Mouse (Mus musculus) adrenal gland (tissue): ENCODE results near the gene Dennd1a.

Experiments
- intact Hi-C: fragments of 180-260 bp; cut with DNase I; formaldehyde crosslinking; loops from one replicate; pipeline ENCODE4 v1.15.1; 2025

Gene Dennd1a

DNA sequence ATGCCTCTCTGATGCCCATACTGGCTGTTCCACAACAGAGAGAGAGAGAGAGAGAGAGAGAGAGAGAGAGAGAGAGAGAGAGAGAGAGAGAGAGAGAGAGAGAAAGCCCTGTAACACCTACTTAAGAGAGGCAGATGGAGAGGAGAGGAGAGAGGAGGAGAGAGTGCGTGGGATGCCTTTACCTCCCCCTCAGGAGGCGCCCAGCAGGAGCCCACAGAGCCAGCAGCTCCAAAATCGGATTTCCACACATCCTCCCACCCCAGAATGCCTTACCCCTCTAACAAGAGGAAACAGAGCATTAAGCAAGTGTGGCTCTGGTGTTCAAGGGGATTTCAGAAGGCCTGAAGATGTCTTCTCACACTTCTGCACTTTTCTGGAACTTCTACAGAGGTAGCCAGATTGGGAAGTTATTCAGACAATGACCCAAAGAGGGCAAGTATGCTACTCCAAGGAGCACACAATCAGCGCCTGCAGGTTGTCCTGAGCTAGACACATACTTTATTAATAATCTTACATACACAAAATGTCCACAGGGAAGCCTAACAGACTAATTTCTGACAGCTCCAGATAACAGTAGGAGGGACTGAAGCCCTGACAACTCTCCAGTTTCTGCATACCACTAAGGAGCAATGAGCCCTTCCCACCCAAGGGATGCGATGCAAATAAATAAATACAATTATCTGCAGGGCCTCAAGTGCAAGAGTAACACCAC is 161.4 kb downstream of the Dennd1a start:
- intact Hi-C loops, result no loop called here

DNA sequence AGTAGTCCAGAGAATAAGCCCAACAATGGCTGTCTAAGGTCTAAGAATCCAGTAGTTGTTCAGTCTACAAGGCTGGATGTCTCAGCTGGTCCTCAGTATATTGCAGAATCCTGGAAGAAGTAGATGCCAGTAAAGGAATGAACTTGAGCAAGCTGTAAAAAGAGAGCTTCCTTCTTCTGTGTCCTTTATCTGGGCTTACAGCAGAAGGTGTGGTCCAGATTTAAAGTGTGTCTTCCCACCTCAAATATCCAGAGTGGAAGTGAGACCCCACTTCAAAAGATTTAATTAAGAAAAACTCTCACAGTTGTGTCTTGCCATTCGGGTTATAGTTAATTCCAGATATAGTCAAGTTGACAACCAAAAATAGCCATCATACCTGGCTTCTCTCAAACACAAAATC is 162.5 kb downstream of the Dennd1a start:
- intact Hi-C loops, result no loop called here

DNA sequence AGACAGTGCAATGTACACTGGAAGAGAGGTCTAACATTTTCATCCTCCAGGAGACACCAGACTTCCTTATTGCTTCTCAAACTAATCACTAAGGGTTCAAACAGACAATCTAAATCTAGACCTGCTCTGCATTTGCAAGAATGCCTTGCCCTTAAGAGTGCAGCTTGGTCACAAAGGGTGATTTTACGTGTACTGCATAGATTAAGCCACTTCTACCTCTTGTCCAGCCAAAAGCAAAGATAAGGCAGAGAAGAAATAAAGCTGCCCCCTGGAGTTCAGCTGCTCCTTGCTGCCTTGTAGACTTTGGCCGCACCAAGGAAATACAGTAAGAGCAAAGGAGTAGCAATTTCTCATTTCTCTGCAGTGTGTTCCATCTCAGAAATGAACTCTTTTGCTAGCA is 172.2 kb downstream of the Dennd1a start:
- intact Hi-C loops, result no loop called here

DNA sequence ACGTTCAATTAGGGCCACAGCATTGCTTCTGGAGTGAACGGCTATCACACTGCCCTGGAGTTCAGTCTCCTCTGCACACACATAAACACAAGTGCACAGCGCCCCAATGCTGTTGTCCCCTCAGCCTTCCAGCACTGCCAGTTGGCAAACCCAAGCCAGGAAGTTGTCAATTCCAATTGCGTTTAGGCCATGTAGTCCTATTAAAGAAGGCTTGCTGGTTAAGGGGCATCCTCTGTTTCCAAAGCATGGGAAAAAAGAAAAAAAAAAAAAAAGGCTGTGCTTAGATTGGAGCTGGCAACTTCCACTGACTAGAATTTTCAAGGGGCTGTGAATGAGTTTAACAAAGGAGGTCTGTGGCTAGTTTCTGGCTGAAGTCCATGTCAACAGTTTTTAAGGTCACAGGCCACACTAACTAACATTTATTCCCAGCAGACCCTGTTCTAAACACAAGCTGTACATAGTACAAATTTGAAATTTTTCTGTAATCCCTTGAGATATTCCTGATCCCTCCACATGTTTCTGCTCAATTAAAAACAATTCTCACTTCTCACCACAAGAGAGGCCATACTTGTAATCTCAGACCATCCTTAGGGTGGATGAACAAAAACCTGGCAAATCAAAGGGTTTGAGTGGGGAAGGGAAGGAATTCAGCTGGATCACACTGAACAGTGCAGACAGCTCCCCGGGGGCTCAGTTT is 175.4 kb downstream of the Dennd1a start:
- intact Hi-C loops, result no loop called here

DNA sequence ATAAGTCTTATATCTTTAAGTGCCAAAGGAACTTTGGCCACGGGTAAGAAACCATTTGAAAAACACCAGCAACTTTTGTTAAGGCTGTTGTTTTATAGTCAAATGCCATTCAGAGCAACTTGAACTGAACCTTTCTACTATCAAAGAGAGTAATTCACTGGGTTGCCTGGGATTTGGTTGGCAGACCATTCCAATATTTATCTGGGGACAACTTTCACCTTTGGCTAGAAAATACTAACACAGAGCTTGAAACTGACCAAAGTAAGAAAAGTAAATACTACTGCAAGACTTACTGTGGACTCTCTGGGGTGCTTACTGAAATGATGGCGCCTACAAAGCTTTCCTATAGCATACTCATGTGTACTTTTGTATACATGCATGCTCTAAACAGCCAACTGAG is 178.6 kb downstream of the Dennd1a start:
- intact Hi-C loops, result no loop called here

DNA sequence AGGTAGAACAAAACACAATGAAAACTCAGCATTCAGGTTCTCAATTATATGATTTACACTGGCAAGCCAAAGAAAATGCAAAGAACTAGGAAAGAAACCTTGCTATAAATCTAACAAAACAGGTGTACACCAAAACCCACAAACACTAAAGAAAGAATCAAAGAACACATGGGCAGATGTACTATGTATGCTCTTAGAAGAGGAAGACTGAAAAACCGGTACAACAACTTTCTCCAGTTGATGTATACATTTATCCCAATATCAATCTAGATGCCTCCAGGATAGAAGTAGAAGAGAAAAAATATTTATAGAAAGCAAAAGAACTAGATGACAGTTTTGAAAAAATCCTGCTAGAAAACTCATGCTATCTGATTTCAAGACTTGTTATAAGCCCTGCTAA is 184.5 kb downstream of the Dennd1a start:
- intact Hi-C loops, result no loop called here

DNA sequence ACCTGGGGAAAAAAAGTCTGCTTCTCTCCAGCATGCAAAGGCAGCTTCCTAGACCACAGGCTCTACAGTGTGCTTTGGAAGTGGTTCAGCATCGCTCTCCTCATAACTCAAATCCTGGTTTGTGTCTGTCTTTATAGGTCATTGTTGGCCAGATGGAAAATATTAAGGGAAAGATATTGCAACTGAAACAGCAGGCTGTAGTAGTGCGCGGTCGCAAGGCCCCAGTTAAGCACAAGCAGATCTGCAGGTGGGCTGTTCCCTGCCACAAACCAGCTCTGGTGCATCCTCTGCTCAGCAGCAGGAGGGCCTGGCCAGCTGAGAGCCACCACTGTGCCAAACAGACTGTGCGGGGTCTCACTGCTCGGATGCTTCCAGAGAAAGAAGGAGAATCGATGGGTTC is 186.9 kb downstream of the Dennd1a start:
- intact Hi-C loops, result no loop called here

DNA sequence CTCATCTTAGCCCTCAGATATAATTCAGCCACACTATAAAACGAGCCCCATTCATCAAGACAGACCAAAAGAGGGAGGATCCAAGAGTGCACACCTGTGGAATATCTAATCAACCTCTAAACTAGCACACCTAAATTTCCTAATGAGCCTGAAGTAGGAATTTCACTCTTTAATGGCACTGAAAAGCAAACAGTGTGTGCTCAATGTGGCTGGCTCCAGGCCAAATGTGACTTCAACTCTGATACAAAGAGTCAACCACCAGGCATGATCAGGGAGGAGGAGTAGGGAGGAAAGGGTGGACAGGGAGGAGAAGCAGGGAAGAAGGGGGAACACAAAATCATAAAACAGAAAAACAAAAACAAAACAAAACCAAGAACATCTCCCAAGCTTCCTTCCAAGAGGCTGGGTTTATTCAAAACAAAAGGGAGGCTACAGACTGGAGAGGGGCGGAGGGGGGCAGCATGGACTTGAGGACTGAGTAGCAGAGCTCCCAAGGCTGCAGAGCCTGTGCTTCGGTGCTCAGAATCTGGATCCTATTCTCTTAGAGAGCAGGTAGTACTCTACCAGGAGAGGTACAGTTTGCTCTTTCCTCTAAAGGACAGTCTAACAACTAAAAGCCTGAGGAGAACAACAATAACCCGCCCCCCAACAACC is 187.9 kb downstream of the Dennd1a start:
- intact Hi-C loops, result no loop called here

DNA sequence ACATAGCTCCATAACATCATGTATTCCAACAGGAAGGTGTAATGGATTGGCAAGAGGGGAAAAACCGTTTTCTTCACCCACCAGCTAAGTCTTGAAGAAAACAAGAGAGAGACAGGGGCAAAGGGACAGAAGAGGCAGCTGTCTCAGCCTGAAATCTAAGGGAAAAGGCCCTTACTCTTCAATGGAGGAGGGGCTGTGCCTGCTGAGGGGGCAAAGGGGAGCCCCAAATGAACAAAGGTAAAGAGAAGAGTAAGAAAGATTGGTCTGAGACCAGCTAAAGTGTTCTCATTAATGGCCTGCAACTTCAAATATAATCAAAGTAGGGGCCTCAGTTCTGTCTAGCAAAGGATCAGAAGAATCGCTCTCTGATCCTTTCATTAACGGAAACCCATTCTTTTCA is 189.7 kb downstream of the Dennd1a start:
- intact Hi-C loops, result no loop called here

DNA sequence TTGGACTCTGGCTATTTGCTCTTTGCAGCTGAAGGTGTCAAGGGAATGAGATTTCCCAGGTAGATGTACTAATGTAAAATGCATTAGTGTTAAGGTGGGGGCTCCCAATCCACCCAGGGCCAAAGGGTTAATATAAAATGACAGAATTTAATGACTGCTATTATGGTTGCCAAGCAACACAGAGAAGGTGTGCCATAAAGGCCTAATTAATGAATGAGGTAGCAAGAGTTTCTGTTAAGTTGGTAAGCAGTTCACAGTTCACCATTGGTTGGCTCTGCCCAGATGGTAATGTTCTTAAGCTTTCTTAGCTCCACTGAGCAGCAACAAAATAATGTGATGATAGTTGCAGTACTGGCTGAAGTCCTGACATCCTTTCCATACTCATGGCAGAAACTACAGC is 190.9 kb downstream of the Dennd1a start:
- intact Hi-C loops, result no loop called here

DNA sequence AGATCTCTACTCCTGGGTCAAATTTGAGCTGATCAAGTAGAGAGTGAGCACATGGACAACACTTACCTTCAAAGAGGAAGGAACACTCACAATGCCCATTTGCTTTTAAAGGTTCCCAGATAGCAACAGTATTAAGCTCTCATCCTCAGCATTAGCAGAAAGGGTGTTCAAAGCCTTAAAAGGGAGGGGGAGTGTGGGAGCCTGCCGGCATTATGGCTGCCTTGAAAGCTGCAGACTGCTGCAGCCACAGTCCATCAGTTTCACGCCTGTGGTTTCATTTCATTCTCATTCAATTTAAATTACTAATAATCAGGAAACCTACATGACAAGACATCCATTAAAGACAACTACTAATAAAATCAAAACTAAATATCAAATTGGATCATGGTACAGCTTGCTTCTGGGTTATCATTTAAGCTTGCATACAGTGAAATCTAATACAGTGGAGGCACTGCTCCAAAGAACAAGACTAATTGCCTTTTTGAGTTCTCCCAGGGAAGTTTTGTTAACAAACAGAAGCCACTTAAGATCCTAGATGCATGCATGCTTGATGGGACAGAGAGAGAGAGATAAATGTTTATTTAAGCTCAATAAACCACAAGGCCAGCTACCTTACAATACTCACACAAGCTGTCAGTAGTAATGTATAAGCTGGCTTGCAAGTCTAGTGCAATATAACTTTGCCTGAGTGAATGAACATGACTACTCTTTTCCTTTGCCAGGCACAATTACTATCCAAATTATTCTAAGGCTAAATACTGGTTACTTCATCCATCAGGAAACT is 192.6 kb downstream of the Dennd1a start:
- intact Hi-C loops, result no loop called here

DNA sequence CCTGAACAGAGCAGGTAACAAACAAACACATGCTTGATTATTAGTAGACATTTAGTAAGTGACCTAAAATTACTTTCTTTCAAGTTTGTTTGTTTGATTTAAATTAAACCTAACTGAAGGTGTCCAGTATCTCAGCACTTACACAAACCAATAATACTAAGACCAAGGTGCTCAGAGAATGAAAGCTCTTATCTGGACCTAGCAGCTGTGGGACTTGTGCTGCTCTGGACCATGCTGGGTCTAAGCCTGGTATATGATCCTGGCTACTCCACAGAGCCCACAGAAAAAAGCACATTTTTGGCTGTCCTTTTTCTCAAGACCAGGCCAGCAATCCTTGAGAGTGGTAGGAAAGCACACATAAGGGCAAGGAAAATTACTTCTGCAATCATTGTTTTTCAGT is 193.2 kb downstream of the Dennd1a start:
- intact Hi-C loops, result no loop called here

DNA sequence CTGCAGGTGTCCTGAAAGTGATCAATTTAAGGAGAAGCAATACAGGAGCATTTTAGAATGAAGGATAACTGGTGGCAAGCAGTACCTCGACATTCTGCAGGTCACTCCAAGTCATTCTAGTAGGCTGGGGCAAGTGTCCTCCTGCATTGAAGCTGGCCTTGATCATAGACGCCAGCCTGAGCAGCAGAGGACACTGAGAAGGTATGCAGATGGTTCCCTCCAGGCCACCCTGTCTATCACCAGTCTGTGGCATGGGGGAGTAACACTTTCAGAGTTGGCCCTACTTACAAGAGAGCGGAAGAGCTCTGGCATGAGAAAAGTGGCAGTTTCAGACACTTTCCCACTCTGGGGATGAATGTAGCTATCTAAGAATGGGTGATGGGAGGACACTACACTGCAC is 193.9 kb downstream of the Dennd1a start:
- intact Hi-C loops, result no loop called here

DNA sequence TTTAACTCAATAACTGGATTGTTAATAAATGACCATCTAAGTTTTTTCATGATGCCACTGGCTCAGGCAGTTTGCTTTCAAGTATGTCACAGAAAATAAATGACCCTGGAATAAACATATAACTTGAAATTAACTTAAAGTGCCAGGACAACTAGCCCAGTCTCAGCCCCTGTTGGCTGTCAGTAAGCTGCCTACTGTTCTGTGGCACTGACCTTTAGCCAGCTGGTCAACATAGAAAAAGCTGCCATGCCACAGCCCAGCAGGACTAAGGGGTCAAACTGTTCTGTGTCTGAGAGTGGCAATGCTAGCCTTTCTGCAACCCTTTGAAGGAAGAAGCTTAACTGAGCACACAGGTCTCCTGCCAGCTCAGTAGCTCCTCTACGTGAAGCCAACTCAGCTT is 198.8 kb downstream of the Dennd1a start:
- intact Hi-C loops, result no loop called here

DNA sequence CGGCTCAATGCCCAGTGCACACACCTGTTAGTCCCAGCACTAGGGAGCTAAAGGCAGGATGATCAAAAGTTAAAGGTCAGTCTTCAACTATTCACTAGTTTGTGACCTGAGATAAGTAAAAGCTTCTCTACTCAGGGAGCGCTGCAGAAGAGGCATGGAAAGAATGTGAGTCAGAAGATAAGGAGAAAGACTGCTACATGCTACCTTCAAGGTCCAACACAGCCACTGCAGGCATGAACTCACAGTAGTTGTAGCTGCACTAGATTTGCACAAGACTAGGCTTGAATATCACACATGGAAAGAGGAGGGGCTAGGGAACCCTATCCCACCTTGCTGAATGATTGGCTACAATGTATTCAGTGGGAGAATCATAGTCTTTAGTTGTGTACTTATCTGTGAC is 202.1 kb downstream of the Dennd1a start:
- intact Hi-C loops, result no loop called here

DNA sequence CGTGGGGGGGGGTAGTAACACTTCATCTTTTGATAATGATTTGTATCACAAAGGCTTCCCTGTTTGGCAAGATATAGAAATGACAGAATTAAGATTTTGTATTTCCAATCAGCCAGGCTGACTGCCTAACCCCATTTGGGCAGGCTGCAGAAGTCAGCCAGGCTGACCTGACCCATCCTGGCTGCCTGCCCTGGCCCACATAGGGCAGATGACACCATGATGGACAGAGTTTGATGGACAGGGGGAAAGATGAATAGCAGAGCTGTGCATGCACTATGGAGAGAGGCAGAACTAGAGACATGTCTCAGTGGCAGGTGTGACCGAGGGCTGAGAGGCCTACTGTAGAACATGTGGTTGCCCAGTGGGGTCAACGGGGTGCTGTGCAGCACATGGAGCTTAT is 203.9 kb downstream of the Dennd1a start:
- intact Hi-C loops, result no loop called here

DNA sequence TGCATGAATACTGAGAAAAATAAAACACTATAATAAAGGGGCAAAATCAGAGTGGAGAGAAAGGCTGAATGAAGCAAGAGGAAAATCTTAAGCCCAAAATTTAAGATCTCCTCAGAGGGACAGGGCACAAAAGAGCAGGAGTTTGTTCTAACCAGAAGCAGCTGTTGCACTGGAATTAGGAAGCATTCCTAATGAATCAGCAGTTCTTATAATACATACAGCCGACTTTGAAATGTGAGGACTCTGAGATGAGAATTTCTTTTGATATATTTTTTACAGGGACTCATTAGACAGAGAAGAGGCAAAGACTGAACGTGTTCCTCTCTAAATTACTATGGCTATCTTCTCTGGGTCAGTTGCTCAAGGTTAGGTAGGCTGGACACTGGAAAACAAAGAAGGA is 212.7 kb downstream of the Dennd1a start:
- intact Hi-C loops, result no loop called here

DNA sequence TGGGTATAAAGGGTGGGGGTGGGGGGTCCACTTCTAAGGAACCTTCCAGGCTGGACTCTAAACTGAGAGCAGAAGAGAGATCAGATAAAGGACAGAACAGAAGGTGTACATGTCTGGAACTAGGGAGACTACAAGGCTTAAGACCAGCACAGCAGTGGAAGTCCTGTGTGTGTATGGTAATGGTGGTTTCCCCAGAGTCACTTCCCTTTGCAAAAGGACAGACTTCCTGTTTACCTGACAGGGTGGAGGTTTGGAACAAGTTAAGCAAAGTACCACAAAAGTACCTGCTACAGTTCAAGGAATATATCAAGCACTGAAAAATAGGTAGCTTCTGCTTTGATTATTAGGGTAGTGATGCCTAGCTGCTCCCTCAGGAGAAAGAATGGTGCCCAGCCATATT is 215.1 kb downstream of the Dennd1a start:
- intact Hi-C loops, result no loop called here

DNA sequence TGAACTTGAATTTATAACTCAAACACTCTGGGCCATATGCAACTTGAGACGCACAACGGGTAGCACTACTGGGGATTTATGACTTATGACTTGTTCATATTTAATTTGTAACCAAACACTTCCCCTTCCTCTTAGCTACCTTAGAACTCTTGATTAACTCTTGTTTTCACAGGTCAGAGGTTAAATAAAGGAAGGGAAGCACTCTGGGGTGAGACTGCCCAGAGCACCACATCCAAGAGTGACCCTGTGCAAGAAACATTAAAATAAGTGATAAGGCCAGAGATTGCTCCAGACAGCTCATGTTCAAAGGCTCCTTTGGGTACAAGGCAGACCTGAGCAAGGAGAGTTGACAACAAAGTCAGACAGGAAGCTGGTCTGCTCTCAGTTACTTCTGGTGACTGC is 219.0 kb downstream of the Dennd1a start:
- intact Hi-C loops, result no loop called here

DNA sequence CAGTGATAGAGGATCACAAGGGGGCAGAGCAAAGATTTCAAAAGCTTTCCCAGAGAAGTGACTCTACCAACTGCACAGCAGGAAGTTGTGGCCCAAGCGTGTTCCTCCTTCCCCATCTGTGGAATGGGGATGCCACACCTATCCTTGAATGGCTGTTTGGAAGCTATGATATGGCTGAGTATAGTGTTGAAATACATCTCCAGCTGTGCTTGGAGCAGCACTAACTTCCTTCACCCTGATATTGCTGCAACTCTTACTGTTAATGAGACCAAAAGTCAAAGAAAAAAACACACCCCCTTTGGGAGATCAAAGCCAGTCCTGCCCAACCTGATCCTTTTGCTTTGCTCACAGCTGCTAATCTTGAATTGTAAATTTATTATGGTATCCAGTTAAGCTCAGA is 221.3 kb downstream of the Dennd1a start:
- intact Hi-C loops, result no loop called here

DNA sequence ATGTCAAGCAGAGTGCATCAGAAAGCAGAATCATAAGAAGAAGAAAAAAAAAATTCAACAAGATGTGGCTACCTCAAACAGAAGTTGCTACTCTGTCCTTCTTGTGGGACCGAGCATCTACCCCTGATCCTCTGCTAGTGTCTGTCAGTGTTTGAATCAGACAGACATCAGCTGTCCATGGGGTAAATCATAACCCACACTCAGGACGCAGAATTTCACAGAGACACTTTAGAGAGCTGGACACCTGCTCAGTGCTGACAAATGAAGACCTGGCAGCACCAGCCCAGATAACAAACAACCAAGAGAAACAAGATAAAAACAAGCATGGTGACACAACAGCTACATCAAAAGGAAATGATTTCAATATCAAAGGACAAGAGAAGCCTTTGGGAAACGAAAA is 222.9 kb downstream of the Dennd1a start:
- intact Hi-C loops, result no loop called here

DNA sequence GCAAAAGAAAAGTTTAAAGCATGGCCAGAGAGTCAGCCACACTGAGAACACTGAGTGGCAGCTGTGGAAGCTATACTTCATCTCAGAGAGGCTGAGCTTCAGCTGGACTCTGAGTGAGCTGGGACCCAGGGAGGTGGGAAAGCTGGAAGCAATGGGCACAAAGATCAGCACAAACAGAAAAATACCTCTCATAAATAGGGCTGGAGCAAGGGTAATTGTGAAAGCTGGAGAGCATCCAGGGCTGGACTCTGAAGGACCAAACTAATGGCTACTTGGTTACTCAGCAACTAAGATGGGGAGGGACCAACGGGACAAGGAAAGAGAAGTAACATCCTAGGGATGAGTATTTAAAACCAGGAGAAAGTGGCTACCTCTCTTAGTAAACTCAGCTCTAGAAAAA is 225.0 kb downstream of the Dennd1a start:
- intact Hi-C loops, result no loop called here
